12 mouse cellular contexts compared by ENCODE assay signal in genomic region chr6:113669821-113670220, GRCm38 (mm10). TPM values are rescaled to one million over a fixed set of nuclear protein-coding genes. Genes with fewer than 3 reads are reported as not detected.
A peak's percentile ranks its signal among the peaks of the same experiment; 100 is the strongest.
DNase-seq lines count a peak whose midpoint lies in the region; ATAC-seq and TF ChIP-seq lines count a peak whose summit lies in the region.
"Had no signal": no experiment of that assay in that cellular context is flagged by ENCODE, and none has a peak within 500 bp of the region (broad histone marks: within the 10 kb centered on the region; RNA-seq: fewer than 3 reads in every experiment).

No protein-coding gene starts in this region.

- peak overlapping the region; percentile 58 for H3K27ac ChIP-seq in liver, embryonic 13.5 days
- peak overlapping the region; percentile 55 for H3K27ac ChIP-seq in bone marrow, adult 2 months (ENCODE audit: control insufficient read depth, insufficient read depth, low read depth, low read length, poor library complexity)
- H3K27ac ChIP-seq in liver, postnatal 0 days (ENCODE audit: low read depth): peak overlapping the region; percentile 82
- H3K27ac ChIP-seq in forebrain, embryonic 16.5 days (ENCODE audit: low read length): no peak overlapping the region
- H3K27ac ChIP-seq: hindbrain, embryonic 13.5 days had no signal

- no peak for TF ChIP-seq CTCF in bone marrow, adult 2 months (IDR thresholded peaks at IDR 0.05; ENCODE audit: control insufficient read depth, insufficient read depth, low read length)
- TF ChIP-seq CTCF in liver, postnatal 0 days (IDR thresholded peaks at IDR 0.05; ENCODE audit: low read depth): no peak

- no peak for DNase-seq in liver, embryonic 13.5 days
- DNase-seq in liver: no peak
- DNase-seq in liver, postnatal 0 days: peak; percentile 53
- peak; percentile 55 for DNase-seq in thymus, postnatal 25 days
- no peak for DNase-seq in embryo, embryonic 10 days (ENCODE audit: low spot score)
- no peak for DNase-seq in right cerebral cortex, postnatal 25 days
- DNase-seq: cerebellum, postnatal 10 days; forebrain, postnatal 0 days; lung, postnatal 4 days had no signal

- TF ChIP-seq POLR2A in bone marrow, adult 2 months (IDR thresholded peaks at IDR 0.05; ENCODE audit: borderline replicate concordance, control insufficient read depth, low read depth, low read length): no peak

- 0 out of 2 replicates have a peak, but pooled peaks cover 3% of the 10 kb centered on the region for H3K9me3 ChIP-seq in liver, embryonic 13.5 days (replicated peaks)
- H3K9me3 ChIP-seq in liver, postnatal 0 days (ENCODE audit: low read length): no peaks in the 10 kb centered on the region
- no peaks in the 10 kb centered on the region for H3K9me3 ChIP-seq in forebrain, embryonic 16.5 days (ENCODE audit: control insufficient read depth, low read length)
- H3K9me3 ChIP-seq: hindbrain, embryonic 13.5 days had no signal

- peaks cover 40% of the 10 kb centered on the region for H3K4me1 ChIP-seq in liver, embryonic 13.5 days (replicated peaks)
- peaks cover 15% of the 10 kb centered on the region for H3K4me1 ChIP-seq in bone marrow, adult 2 months (ENCODE audit: control insufficient read depth, insufficient read depth, low read length)
- peaks cover 31% of the 10 kb centered on the region for H3K4me1 ChIP-seq in liver, postnatal 0 days (ENCODE audit: insufficient read depth)
- H3K4me1 ChIP-seq in forebrain, embryonic 16.5 days (replicated peaks; ENCODE audit: control insufficient read depth, insufficient read depth, low read length): no peaks in the 10 kb centered on the region

- no peak overlapping the region for H3K9ac ChIP-seq in liver, embryonic 13.5 days
- H3K9ac ChIP-seq in liver, postnatal 0 days (replicated peaks): no peak overlapping the region
- H3K9ac ChIP-seq in forebrain, embryonic 16.5 days (replicated peaks; ENCODE audit: low read depth, low read length): no peak overlapping the region
- H3K9ac ChIP-seq: forebrain, postnatal 0 days; hindbrain, embryonic 13.5 days had no signal

- peak; percentile 24; the same call in 1 of the 2 replicates for ATAC-seq in liver, embryonic 13.5 days (ENCODE audit: low read depth)
- ATAC-seq in liver, postnatal 0 days: peak; percentile 61
- no peak for ATAC-seq in forebrain, embryonic 16.5 days
- ATAC-seq: forebrain, postnatal 0 days had no signal

- H3K4me2 ChIP-seq in liver, embryonic 13.5 days: no peak overlapping the region
- no peak overlapping the region for H3K4me2 ChIP-seq in liver, postnatal 0 days (ENCODE audit: low read depth, low read length)
- no peak overlapping the region for H3K4me2 ChIP-seq in forebrain, embryonic 16.5 days (ENCODE audit: low read length)
- H3K4me2 ChIP-seq: hindbrain, embryonic 13.5 days had no signal

- peaks cover 17% of the 10 kb centered on the region; the same call in 1 of the 2 replicates for H3K36me3 ChIP-seq in liver, embryonic 13.5 days
- peaks cover 13% of the 10 kb centered on the region; the same call in 1 of the 2 replicates for H3K36me3 ChIP-seq in liver, postnatal 0 days (replicated peaks; ENCODE audit: insufficient read depth, low read length)
- H3K36me3 ChIP-seq in forebrain, embryonic 16.5 days (ENCODE audit: control insufficient read depth, insufficient read depth): no peaks in the 10 kb centered on the region
- H3K36me3 ChIP-seq: hindbrain, embryonic 13.5 days had no signal

- no peak for TF ChIP-seq EP300 in liver, postnatal 0 days (IDR thresholded peaks at IDR 0.05; ENCODE audit: low read depth)

- no peak overlapping the region for H3K4me3 ChIP-seq in liver, embryonic 13.5 days (replicated peaks)
- H3K4me3 ChIP-seq in bone marrow, adult 2 months (replicated peaks; ENCODE audit: control insufficient read depth, low read depth, low read length): no peak overlapping the region
- H3K4me3 ChIP-seq in liver, postnatal 0 days (ENCODE audit: low read depth, low read length): no peak overlapping the region
- no peak overlapping the region for H3K4me3 ChIP-seq in forebrain, embryonic 16.5 days (replicated peaks; ENCODE audit: low read length)
- H3K4me3 ChIP-seq: hindbrain, embryonic 13.5 days had no signal

- WGBS in liver, embryonic 13.5 days (ENCODE audit: insufficient replicate concordance): 78% methylated on average over 7 of the region's 7 CpGs
- WGBS in bone marrow, adult 2 months: 71% methylated on average over 7 of the region's 7 CpGs
- WGBS in liver, postnatal 0 days (ENCODE audit: insufficient replicate concordance): 65% methylated on average over 7 of the region's 7 CpGs
- 91% methylated on average over 7 of the region's 7 CpGs for WGBS in forebrain, embryonic 16.5 days

- no peaks in the 10 kb centered on the region for H3K27me3 ChIP-seq in liver, embryonic 13.5 days
- H3K27me3 ChIP-seq in liver, postnatal 0 days (ENCODE audit: insufficient read depth, low read length): no peaks in the 10 kb centered on the region
- no peaks in the 10 kb centered on the region for H3K27me3 ChIP-seq in forebrain, embryonic 16.5 days (replicated peaks; ENCODE audit: control insufficient read depth, insufficient read depth, low read length)
- H3K27me3 ChIP-seq: hindbrain, embryonic 13.5 days had no signal

RNA-seq across cellular contexts. Expression of gene Tatdn2, which starts 27.0 kb away (rescaled TPM):
- 0.94 and 1.0 TPM in 2 replicates for polyA plus RNA-seq in liver, embryonic 13.5 days (2015; fragmentation: Nextera tagmentation; extraction: Ambion mirVana)
- 61.3 and 112 TPM in 2 replicates for polyA plus RNA-seq in bone marrow, adult 2 months (2011; ENCODE audit: insufficient read depth, insufficient read length, low replicate concordance, missing spikeins)
- 0.62 and 0.83 TPM in 2 replicates for polyA plus RNA-seq in liver, postnatal 0 days (2015; fragmentation: Nextera tagmentation; extraction: Ambion mirVana)
- polyA plus RNA-seq in forebrain, embryonic 16.5 days (2015; fragmentation: Nextera tagmentation; extraction: Ambion mirVana): 1.1 and 1.6 TPM in 2 replicates

RNA-seq across cellular contexts. Expression of gene Irak2, which starts 31.6 kb away (rescaled TPM):
- polyA plus RNA-seq in liver, embryonic 13.5 days (2015; fragmentation: Nextera tagmentation; extraction: Ambion mirVana): 12.1 and 14.9 TPM in 2 replicates
- polyA plus RNA-seq in bone marrow, adult 2 months (2011; ENCODE audit: insufficient read depth, insufficient read length, low replicate concordance, missing spikeins): 10.0 and 11.9 TPM in 2 replicates
- 9.2 and 10.8 TPM in 2 replicates for polyA plus RNA-seq in liver, postnatal 0 days (2015; fragmentation: Nextera tagmentation; extraction: Ambion mirVana)
- 1.4 and 1.5 TPM in 2 replicates for polyA plus RNA-seq in forebrain, embryonic 16.5 days (2015; fragmentation: Nextera tagmentation; extraction: Ambion mirVana)

RNA-seq across cellular contexts. Expression of gene Vhl, which starts 46.1 kb away (rescaled TPM):
- 7.8 and 9.4 TPM in 2 replicates for polyA plus RNA-seq in liver, embryonic 13.5 days (2015; fragmentation: Nextera tagmentation; extraction: Ambion mirVana)
- 38.5 and 66.7 TPM in 2 replicates for polyA plus RNA-seq in bone marrow, adult 2 months (2011; ENCODE audit: insufficient read depth, insufficient read length, low replicate concordance, missing spikeins)
- polyA plus RNA-seq in liver, postnatal 0 days (2015; fragmentation: Nextera tagmentation; extraction: Ambion mirVana): 10.0 and 12.9 TPM in 2 replicates
- 78.1 and 82.2 TPM in 2 replicates for polyA plus RNA-seq in forebrain, embryonic 16.5 days (2015; fragmentation: Nextera tagmentation; extraction: Ambion mirVana)

RNA-seq across cellular contexts. Expression of gene Ghrl, which starts 49.9 kb away (rescaled TPM):
- not detected in 2 replicates for polyA plus RNA-seq in liver, embryonic 13.5 days (2015; fragmentation: Nextera tagmentation; extraction: Ambion mirVana)
- polyA plus RNA-seq in bone marrow, adult 2 months (2011; ENCODE audit: insufficient read depth, insufficient read length, low replicate concordance, missing spikeins): not detected in 2 replicates
- 0.70 TPM in 1 of 2 replicates, not detected in the other for polyA plus RNA-seq in liver, postnatal 0 days (2015; fragmentation: Nextera tagmentation; extraction: Ambion mirVana)
- polyA plus RNA-seq in forebrain, embryonic 16.5 days (2015; fragmentation: Nextera tagmentation; extraction: Ambion mirVana): 0.49 TPM in 1 of 2 replicates, not detected in the other

Comparison
In these comparisons a context has a peak if more than half of its experiments do, and no peak if none do; other contexts are left out.
1. DNase-seq: peak in liver, postnatal 0 days (single experiment) and thymus, postnatal 25 days (single experiment); none in liver, embryonic 13.5 days (single experiment), liver (single experiment), embryo, embryonic 10 days (single experiment) and right cerebral cortex, postnatal 25 days (single experiment).
2. RNA of gene Tatdn2, which starts 27.0 kb away (polyA plus RNA-seq): 61.3 to 112 TPM in bone marrow, adult 2 months; 1.1 to 1.6 TPM in forebrain, embryonic 16.5 days, 0.94 to 1.0 TPM in liver, embryonic 13.5 days and 0.62 to 0.83 TPM in liver, postnatal 0 days; every median in the first group is over 10 times any median in the second.